Mouse (Mus musculus) myocyte (in vitro differentiated cells): ENCODE data around the gene Anapc7.

Experiments used
- MAX ChIP-seq: IDR thresholded peaks from one replicate; pipeline ENCODE4 v1.6.1; 2011; ENCODE audit warnings: low read depth, mild to moderate bottlenecking, control low read depth
- POLR2A ChIP-seq: IDR thresholded peaks from one replicate; pipeline ENCODE4 v1.6.1; 2011; ENCODE audit warnings: low read depth, mild to moderate bottlenecking, control low read depth, moderate library complexity; ENCODE audit not compliant: insufficient read length

DNA sequence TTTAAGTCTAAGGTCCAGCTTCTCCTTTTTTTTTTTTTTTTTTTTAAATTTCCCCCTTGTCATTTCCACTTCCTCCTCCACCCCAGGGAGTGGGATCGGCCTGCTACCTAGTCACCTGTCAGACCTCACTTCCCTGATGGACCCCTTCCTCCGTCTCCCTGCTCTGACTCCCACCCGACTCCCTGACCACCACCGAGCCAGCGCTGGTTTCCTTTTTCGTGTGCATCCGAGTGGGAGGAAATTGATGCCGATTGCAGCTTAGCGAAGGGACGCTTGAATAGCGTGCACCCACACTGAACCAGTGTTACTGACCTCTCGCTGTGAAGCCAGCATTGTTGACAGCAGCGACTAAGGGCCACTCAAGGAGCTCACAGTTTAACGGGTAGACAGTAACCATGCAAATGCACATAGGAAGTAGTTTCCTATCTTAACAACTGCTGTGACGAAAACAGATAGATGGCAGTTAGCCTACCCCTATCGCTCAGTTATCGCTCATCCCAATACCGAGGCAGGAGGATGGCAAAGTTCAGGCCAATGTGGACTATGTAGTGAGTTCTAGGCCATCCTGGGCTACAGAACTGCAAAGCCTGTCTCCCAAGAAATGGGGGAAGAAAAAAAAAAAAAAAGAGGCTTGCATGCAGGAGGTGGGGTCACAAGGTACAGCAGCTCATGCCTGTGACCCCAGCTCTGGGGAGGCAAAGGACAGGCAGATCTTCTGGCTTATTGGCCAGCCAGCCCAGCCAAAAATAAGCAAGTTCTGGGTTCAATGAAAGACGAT lies 29.1 kb upstream of the Anapc7 start:
- TF ChIP-seq POLR2A (no peak), MAX (no peak)
